Mouse (Mus musculus) kidney, embryonic 14.5 days (tissue): ENCODE data around the gene C3. TPM values are rescaled to one million over a fixed set of nuclear protein-coding genes. Genes with fewer than 3 reads are reported as not detected.

ENCODE experiments used
- ATAC-seq: fragments of 200-750 bp; cut with Nextera tagmentation; 2 replicates; pipeline ENCODE4 v1.8.0; 2017; ENCODE audit warnings: moderate number of reproducible peaks, mild to moderate bottlenecking, moderate TSS enrichment, moderate library complexity; ENCODE audit not compliant: low FRiP score, low TSS enrichment
- H3K27ac ChIP-seq: fragments of 300-500 bp; sonication (generic); 2 replicates; pipeline ENCODE4 v1.5.1; 2014; ENCODE audit warnings: low read depth, mild to moderate bottlenecking, low read length, moderate library complexity, mixed read lengths
- H3K27me3 ChIP-seq: fragments of 300-500 bp; sonication (generic); 2 replicates; pipeline ENCODE4 v1.6.1; 2014; ENCODE audit warnings: mild to moderate bottlenecking, low read length; ENCODE audit not compliant: control insufficient read depth, insufficient read depth
- H3K36me3 ChIP-seq: fragments of 300-500 bp; sonication (generic); 2 replicates; pipeline ENCODE4 v1.6.1; 2014; ENCODE audit warnings: low read length, mixed read lengths; ENCODE audit not compliant: control insufficient read depth, insufficient read depth
- H3K4me1 ChIP-seq: fragments of 300-500 bp; sonication (generic); 2 replicates; pipeline ENCODE4 v1.6.1; 2014; ENCODE audit warnings: low read length, mixed read lengths; ENCODE audit not compliant: control insufficient read depth, insufficient read depth
- H3K4me2 ChIP-seq: fragments of 300-500 bp; sonication (generic); replicated peaks from 2 replicates; pipeline ENCODE4 v1.6.1; 2014; ENCODE audit warnings: low read depth, mild to moderate bottlenecking, low read length
- H3K4me3 ChIP-seq: fragments of 300-500 bp; sonication (generic); 2 replicates; pipeline ENCODE4 v1.5.1; 2014; ENCODE audit warnings: mild to moderate bottlenecking, low read length
- H3K9ac ChIP-seq: fragments of 300-500 bp; sonication (generic); 2 replicates; pipeline ENCODE4 v1.6.1; 2014; ENCODE audit warnings: low read depth, mild to moderate bottlenecking, low read length, moderate library complexity
- H3K9me3 ChIP-seq: fragments of 300-500 bp; sonication (generic); 2 replicates; pipeline ENCODE4 v1.6.1; 2016; ENCODE audit warnings: low read length; ENCODE audit not compliant: control insufficient read depth
- WGBS: fragments of 180-500 bp; shearing (Covaris S2); extraction: QIAGEN DNeasy Blood & Tissue Kit; methylation state at CpG from one replicate; pipeline ENCODE4 v1.1.7; 2014; 5-methylcytosine and 5-hydroxymethylcytosine counted together
- polyA plus RNA-seq: library from polyadenylated mRNA; unstranded; fragments of >200 nt; fragmentation: Nextera tagmentation; extraction: Ambion mirVana; gene quantifications from 2 replicates; pipeline ENCODE4 v1.2.1, GENCODE M21; 2014

C3 gene
- polyA plus RNA-seq, 1 experiment from 2014 or later, result 1.2 TPM

DNA sequence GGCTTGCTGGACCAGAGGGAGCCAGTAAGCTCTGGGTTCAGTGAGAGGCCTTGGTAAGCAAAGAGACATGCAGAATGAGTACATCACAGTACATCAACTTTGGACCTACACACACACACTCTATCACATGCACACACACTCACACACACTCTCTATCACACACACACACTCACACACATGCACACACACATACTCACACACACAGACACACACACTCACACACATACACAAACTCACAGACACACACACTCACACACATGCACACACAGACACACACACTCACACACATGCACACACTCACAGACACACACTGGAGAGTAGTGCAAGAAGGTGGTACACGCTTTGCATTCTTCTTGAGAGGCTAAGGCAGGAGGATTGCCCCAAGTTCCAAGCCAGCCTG lies 4.3 kb upstream of the C3 start:
- Histone ChIP-seq H3K27ac (no peak overlapping the region), H3K9me3 (no peaks in the 10 kb centered on the region), H3K4me2 (no peak overlapping the region), H3K4me3 (no peak overlapping the region), H3K4me1 (no peaks in the 10 kb centered on the region), H3K36me3 (peaks cover 22% of the 10 kb centered on the region; the same call in 1 of the 2 replicates), H3K27me3 (no peaks in the 10 kb centered on the region), H3K9ac (no peak overlapping the region)
- 90% methylated on average over 1 of the region's 1 CpGs for WGBS
- no peak for ATAC-seq

DNA sequence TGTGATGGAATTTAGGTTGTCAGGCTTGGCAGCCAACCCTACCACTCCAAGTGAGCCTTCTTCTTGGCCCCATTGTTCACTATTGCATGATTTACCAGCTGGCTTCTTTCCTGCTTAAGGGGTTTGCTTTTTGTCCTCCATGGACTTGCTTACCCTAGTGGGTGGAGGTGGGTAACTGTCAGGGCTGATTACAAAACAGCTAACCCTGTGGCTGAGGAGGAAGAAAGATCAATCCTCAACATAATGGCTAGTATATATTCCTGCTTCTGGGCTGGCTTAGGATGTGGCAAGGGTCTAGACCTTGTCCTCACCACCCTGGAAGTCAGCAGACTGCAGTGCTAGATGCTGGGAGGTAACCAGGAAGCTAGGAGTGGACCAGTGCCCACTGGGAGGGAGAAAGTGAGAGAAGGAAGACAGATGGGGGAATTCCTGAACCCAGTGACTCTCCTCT lies 3.4 kb upstream of the C3 start:
- no peak overlapping the region for H3K4me2 ChIP-seq
- no peak overlapping the region for H3K27ac ChIP-seq
- H3K9ac ChIP-seq, result no peak overlapping the region

DNA sequence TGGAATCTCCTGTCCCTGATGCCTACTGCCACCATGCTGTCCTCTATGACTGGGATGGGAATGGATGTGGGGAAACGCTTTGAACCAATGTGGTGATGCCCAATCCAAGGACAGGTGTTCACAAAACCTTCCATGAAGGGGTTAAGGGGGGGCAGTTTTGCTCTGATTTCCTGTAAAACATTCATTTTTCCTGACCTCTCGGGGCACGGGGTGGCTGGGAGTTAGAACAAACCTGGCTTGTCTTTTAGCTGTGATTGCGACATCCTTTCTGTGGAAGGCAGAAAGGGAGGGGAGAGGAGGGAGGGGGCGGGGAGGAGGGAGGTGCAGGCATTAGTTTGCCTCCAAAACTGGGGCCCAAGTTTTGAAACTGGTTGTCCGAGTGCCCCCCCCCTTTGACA lies 2.8 kb upstream of the C3 start:
- peaks cover 8% of the 10 kb centered on the region; the same call in 1 of the 2 replicates for H3K36me3 ChIP-seq
- ATAC-seq, result no peak
- H3K4me1 ChIP-seq, result no peaks in the 10 kb centered on the region
- WGBS, result 62% methylated on average over 6 of the region's 6 CpGs
- H3K4me3 ChIP-seq, result no peak overlapping the region
- H3K27me3 ChIP-seq, result no peaks in the 10 kb centered on the region
- H3K9me3 ChIP-seq, result no peaks in the 10 kb centered on the region
- H3K9ac ChIP-seq, result no peak overlapping the region
- H3K4me2 ChIP-seq, result no peak overlapping the region
- H3K27ac ChIP-seq, result no peak overlapping the region

More for the DNA sequence above, 3.4 kb upstream of the C3 start:
- ATAC-seq, result no peak
- no peaks in the 10 kb centered on the region for H3K27me3 ChIP-seq
- no peak overlapping the region for H3K4me3 ChIP-seq
- no peaks in the 10 kb centered on the region for H3K9me3 ChIP-seq
- peaks cover 13% of the 10 kb centered on the region; the same call in 1 of the 2 replicates for H3K36me3 ChIP-seq
- H3K4me1 ChIP-seq, result no peaks in the 10 kb centered on the region

- no peak for ATAC-seq
Observed at GRCm38 (mm10) chr17:57229851-57230727, 2.2 kb upstream of the C3 start.

DNA sequence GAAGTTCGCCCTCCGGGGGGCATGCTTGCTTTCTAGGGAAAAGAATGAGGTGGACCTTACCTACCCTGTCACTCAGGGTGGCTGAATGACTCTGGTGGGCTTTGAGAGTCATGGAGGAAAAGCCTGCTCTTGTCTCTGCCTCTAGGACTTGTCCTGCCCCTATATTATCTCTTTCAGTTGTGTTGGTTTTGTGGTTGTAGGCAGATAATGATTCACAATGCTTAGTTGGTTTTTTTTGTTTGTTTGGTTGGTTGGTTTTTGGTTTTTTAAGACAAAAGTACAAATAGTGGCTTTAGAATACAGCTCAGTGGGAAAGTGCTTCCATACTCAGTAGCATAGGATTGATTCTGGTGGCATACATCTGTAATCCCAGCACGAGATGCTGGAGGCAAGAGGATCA lies 937 bp upstream of the C3 start:
- Histone ChIP-seq H3K27me3 (no peaks in the 10 kb centered on the region), H3K4me2 (no peak overlapping the region), H3K27ac (no peak overlapping the region), H3K4me3 (no peak overlapping the region), H3K9me3 (no peaks in the 10 kb centered on the region), H3K4me1 (no peaks in the 10 kb centered on the region), H3K36me3 (no peaks in the 10 kb centered on the region), H3K9ac (no peak overlapping the region)
- no peak for ATAC-seq
- 84% methylated on average over 3 of the region's 3 CpGs for WGBS

More at GRCm38 (mm10) chr17:57229851-57230727, 2.2 kb upstream of the C3 start:
- no peak overlapping the region for H3K27ac ChIP-seq
- no peaks in the 10 kb centered on the region for H3K27me3 ChIP-seq
- WGBS, result 77% methylated on average over 15 of the region's 15 CpGs
- H3K4me2 ChIP-seq, result no peak overlapping the region
- H3K4me3 ChIP-seq, result no peak overlapping the region
- peaks cover 5% of the 10 kb centered on the region; the same call in 1 of the 2 replicates for H3K36me3 ChIP-seq
- no peaks in the 10 kb centered on the region for H3K4me1 ChIP-seq
- H3K9me3 ChIP-seq, result no peaks in the 10 kb centered on the region
- H3K9ac ChIP-seq, result no peak overlapping the region

- 91% methylated on average over 2 of the region's 2 CpGs for WGBS
- Histone ChIP-seq H3K36me3 (no peaks in the 10 kb centered on the region), H3K27ac (no peak overlapping the region), H3K4me1 (no peaks in the 10 kb centered on the region), H3K9me3 (no peaks in the 10 kb centered on the region), H3K27me3 (no peaks in the 10 kb centered on the region), H3K9ac (no peak overlapping the region), H3K4me3 (no peak overlapping the region), H3K4me2 (no peak overlapping the region)
- ATAC-seq, result no peak
Observed at GRCm38 (mm10) chr17:57227468-57227867, 468 bp downstream of the C3 start.

DNA sequence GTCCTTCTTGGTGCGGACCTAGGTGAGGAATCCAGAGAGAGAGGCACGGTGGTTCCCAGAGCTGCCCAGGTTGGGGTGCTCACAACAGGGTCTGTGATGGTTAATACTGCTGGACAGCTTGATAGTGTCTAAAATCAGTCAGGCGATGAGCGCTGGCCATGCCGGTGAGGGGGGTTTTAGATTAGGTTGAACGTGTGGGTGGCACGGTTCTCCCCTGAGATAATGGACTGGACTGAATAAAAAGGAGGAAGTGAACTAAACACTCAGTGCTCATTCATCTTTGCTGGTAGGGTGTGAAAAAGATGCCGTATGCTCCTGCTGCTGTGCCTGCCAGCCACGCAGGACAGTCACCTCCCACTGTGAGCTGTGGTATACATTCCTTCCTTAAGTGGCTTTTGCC lies 4.6 kb downstream of the C3 start:
- Histone ChIP-seq H3K27me3 (no peaks in the 10 kb centered on the region), H3K9ac (no peak overlapping the region), H3K4me3 (no peak overlapping the region), H3K4me2 (no peak overlapping the region), H3K9me3 (no peaks in the 10 kb centered on the region), H3K4me1 (no peaks in the 10 kb centered on the region), H3K36me3 (no peaks in the 10 kb centered on the region), H3K27ac (no peak overlapping the region)
- no peak for ATAC-seq
- WGBS, result 51% methylated on average over 9 of the region's 9 CpGs

- no peaks in the 10 kb centered on the region for H3K9me3 ChIP-seq
- no peak overlapping the region for H3K9ac ChIP-seq
- H3K27me3 ChIP-seq, result no peaks in the 10 kb centered on the region
- H3K4me1 ChIP-seq, result no peaks in the 10 kb centered on the region
- ATAC-seq, result no peak
- H3K27ac ChIP-seq, result no peak overlapping the region
- no peak overlapping the region for H3K4me2 ChIP-seq
- H3K4me3 ChIP-seq, result no peak overlapping the region
- H3K36me3 ChIP-seq, result no peaks in the 10 kb centered on the region
- 61% methylated on average over 4 of the region's 4 CpGs for WGBS
Observed at GRCm38 (mm10) chr17:57221911-57222310, 6.0 kb downstream of the C3 start.

DNA sequence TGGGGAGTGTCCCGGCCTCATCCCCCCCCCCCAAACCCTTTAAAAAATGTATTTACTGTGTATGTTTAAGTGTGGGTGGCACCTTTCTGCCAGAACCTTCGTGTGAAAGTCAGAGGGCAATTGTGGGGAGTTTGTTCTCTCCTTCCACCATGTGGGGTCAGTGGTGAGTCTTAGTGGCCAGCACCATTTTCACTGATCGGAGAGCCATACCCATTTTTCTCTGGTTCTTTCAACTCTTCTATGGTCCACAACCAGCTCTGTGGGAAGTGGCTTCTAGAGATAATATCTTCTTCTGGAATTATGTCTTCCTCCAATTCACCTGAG lies 8.1 kb downstream of the C3 start:
- ATAC-seq, result no peak
- Histone ChIP-seq H3K9me3 (no peaks in the 10 kb centered on the region), H3K4me3 (no peak overlapping the region), H3K36me3 (no peaks in the 10 kb centered on the region), H3K27ac (no peak overlapping the region), H3K4me2 (no peak overlapping the region), H3K27me3 (no peaks in the 10 kb centered on the region), H3K9ac (no peak overlapping the region), H3K4me1 (no peaks in the 10 kb centered on the region)
- 25% methylated on average over 3 of the region's 3 CpGs for WGBS
